Mouse (Mus musculus) adrenal gland, postnatal 36 days (tissue): ENCODE data around the gene Bsnd. TPM values are rescaled to one million over a fixed set of nuclear protein-coding genes. Genes with fewer than 3 reads are reported as not detected.

Source experiments
- DNase-seq, 2 experiments: peaks; one replicate each; pipeline ENCODE4 v3.0.0; 2021; ENCODE audit warnings: mixed read lengths in 1 of 2
- total RNA-seq, 2 experiments: library from RNA; stranded (reverse); gene quantifications; 2 replicates each; pipeline ENCODE4 v1.2.3; 2021

Bsnd gene
- total RNA-seq, 2 experiments from 2014 or later: not detected

DNA sequence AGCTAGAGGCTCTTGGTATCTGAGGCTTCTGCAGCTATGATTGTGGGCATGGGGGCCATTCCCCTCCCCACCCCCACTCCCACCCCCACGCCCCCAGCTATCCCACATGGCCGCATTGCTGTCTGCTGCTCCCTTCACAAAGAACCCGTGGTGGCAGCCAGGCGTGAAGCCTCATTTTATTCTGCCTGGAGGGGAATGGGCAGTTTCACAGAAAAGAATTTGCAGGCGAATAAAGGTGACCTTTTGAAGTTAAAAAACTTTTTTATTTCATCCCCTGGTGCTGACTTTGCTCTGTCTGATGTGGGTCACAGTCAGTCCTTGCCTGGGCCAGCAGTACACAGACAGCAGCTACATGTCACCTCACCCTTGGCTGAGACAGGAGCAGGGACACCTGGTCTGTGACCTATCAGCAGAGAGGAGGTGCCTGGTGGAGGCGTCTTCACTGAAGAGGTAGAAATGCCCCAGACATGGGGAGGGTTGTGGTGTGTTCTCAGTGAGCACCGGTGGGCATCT, 8.8 kb downstream of the Bsnd start:
- DNase-seq: no peak

DNA sequence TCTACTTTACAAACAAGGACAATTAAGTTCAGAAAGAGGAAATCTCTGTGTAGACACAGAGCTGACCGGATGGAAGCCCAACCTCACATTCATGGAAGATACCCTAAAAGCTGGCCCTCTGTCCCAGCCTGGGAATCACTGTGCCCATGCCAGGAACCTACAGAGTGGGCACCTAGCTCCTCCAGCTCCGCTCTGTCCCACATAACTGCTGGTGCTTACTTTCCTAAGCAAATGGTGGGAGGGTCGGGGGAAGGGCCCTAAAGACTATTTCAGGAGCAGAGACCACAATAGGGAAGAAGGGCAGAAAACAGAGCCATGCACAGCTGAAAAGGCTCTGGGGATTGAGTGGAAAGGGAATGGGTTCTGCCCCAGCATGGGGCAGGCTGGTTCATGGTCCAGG, 11.5 kb downstream of the Bsnd start:
- DNase-seq: no peak

DNA sequence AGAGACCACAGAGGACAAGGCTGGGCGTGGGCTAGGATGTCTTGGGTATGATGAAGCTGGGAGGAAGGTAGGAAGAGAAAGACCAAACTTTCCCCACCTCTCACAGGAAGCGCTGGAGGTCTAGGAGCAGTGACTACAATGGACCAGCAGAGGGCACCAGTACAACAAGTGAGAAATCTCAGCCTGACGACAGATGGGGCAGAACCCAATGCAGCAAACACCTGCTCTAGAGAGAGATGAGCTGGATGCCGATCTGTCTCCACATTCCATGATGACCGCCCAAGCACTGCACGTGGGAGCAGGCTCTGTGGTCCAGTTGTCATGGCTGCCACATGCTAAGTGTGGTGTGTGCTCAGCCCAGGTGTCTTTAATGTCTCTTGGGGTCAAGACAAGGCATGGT, 17.8 kb downstream of the Bsnd start:
- DNase-seq: peak; percentile 42 to 55

DNA sequence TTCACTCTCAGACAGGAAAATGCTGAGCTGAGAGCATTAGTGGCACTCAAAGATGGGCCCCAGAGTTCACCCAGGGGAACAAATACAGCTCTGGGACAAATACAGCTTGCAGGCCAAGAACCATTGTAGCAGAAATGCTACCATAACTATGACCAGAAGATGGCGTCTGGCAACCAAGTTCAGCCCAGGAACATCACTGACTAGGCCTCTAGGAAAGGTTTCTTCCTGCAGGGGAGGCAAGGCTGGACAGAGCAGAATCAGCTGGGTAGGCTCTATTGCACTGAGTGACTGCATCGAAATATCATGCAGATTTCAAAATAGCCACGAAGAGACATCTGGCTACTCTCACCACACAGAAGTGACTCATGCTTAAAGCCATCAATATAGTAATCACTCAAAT, 19.7 kb downstream of the Bsnd start:
- peak; percentile 45 to 63 for DNase-seq

DNA sequence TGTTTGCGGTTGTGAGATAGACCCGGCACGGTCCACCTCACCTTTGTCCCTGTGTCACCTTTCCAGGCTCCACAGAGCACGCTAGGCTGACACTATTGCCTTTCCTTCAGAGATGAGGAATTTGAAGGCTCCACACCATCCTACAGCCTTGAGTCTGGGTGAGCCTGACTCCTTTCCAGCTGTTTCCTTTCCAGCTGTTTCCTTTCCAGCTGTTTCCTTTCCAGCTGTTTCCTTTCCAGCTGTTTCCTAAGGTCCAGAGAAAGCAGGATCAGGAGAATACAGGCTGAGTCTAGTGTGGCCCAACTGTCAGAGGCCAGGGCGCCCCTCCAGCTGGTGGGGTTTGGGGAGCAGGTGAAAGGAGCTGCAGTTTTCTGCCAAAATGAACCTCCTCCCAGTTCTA, 21.2 kb downstream of the Bsnd start:
- no peak for DNase-seq

DNA sequence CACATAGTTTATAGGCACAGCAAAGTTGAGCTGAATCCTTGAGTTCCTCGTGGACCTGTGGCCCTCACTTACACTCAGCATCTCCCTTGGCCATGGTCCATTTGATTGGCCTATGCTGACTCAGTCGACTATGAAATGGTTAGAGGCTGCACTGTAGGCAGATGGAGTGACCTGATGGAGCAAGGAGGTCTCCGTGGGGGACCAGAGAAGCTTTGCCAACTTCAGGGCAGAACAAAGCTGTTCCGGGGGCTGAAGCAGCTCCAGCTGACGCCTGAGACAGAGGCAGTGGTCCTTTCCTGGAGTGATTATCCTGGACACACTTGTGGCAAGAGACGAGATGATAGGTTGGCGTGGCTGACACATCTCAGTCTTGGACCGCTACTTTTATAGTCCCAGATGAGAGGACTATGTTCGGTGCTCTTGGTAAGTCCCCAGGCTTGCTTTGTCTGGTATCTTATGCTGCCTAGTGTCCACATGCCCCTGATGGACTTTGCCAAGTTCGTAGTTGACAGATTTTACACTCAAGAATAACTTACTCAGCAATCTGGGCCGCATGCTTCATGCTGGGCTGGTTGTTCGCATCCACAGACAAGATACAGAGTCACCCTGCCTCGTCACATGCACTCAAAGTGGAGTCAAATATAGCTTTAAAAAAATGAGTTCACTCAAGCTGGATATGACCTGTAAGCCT, 24.5 kb downstream of the Bsnd start:
- no peak for DNase-seq

DNA sequence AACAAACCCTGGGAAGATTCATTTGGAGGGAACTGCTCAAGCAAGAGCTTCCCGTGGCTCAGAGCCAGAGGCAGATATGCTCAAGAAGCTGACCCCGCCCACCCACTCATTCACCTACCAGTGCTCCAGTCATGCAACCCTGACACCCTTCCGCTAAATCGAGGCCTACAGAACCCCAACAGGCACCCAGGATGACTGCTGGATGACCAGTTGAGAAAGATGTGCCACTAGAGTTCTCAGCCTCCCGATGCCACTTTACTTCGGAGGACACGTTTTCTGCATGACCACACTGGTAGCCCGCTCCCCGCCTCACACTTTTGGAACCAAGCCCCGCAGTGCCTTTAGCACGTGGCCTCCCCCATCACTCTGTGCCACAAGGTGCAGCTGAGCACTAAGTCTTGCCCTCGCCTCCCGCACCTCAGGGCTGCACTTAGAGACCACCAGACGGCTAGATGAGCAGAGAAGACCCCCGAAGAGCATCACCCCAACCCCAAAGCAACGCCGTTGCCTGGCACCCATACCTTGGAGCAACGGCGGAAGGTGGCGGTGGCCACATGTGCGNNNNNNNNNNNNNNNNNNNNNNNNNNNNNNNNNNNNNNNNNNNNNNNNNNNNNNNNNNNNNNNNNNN, 28.8 kb downstream of the Bsnd start:
- DNase-seq: no peak

DNA sequence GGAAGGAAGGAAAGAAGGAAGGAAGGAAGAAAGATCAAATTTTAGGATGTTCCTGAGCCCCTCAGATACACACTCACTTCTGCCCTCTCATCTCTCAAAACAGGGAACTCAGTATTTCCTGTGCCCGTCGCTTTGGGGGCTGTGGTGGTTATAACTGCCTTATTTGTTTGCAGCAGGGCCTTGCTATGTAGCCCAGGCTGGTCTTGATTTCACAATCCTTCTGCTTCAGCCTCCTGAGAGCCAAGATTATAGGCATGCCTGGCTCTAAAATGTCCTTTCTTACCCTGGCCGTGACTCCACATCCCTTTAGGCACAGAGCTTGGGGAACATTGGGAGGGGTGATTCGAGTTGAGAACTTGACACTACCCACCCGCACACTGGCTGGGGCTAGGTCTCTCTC, 29.6 kb downstream of the Bsnd start:
- DNase-seq: no peak

DNA sequence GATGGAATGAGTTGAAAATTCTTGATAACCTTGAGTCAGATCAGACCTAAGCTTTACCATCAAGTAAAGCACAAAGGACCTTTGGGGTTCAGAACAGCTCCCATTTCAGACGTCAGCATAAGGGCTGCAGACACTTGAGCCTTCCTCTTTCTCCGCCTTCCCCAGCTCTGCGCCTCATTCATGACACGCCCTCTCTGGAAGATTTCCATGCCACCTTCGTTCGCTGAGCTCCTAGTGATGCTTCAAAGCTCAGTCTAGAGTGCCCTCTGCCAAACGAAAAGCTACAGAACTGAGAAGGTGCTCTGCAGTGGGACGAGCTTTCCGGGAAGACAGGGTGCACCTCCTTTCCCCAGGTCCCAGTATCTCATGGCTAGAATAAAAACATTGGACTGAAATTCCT, 30.1 kb downstream of the Bsnd start:
- no peak for DNase-seq

DNA sequence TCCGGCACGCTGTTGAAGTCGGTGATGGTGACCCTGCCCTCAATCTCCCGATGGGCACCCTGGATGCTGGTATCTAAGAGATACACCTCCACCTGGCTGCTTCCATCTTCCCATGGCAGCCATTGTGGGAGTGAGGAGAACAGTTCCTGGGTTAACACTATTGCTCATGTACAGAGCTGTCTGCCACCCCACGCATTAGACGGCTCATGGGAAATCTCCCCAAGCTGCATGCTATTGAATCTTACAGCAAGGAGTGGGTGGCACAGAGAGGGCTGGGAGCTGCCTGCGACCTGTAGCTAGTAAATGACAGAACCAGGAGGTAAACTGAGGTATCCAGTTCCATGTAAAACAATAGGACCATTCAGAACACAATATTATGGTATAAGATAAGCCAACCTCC, 37.5 kb downstream of the Bsnd start:
- no peak for DNase-seq

DNA sequence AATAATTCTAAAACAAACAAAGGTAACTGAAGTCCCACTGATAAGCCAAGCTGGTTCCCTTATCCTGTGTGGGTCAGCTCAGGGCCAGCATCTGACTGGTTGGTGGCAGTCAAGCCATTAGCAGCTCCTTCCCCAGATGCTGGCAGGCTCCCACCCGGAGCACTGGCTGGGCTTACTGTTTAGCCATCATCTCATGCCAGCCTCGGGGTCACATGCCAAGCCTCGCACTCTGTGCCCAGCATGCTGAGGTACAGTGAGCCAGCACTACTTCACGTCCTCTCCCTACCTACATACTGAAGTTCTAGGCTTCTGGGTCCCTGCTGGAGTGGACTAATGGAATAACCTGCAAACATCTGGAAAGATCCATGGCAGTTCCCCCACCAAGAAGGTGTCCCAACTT, 38.6 kb downstream of the Bsnd start:
- no peak for DNase-seq

DNA sequence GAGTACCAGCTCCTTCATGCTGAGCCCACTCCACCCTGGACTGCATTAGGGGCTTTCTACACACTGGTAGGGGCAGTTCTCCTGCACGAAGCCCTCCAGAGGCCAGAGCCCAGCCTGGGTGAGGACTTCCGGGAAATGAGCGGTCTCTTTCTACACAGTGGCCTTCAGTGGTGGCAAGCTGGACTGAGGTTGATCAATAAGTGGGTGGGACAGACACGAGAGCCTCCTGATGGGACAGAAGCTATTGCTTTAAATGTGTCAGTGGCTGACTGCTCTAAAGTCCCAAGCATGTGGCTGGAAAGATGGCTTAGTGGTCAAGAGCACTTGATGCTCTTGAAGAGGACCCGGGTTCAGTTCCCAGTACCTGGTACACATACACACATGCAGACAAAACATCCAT, 39.0 kb downstream of the Bsnd start:
- DNase-seq: no peak

DNA sequence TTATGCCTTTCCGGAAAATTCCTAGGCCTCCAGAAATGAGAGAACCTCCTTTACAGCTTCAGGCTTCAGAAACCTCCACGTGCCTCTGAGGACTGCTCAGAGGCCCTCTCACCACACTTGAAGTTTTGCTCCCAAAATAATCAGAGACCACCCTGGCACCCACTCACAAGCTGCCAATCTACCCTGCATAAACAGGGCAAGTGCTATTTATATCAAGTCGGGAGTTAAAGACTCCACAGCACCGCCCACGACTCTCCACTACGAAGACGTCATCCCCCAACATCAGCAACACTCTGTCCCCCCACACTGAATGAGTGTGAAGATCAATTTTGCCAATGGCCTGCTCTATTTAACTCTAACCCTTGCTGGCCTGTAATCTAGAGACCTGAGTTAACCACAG, 39.7 kb downstream of the Bsnd start:
- DNase-seq: no peak

DNA sequence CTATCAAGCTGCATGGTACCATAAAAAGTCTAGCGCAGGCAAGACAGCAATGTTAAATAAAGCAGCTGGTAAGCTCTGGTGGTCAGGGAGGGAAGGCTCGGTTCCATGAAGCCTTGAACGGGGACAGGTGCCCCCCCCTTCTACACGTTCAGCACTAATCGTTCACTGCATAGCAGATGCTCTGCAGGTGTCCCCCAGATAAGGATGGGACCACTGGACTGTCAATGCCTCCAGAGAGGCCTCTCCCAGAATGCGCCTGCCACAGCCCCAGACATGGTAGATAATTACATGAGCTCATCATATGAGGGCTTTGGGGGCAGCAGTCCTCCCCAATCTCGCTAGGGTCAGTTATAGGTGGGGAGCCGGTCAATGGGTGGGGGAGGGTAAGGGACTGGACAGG, 42.8 kb downstream of the Bsnd start:
- no peak for DNase-seq

DNA sequence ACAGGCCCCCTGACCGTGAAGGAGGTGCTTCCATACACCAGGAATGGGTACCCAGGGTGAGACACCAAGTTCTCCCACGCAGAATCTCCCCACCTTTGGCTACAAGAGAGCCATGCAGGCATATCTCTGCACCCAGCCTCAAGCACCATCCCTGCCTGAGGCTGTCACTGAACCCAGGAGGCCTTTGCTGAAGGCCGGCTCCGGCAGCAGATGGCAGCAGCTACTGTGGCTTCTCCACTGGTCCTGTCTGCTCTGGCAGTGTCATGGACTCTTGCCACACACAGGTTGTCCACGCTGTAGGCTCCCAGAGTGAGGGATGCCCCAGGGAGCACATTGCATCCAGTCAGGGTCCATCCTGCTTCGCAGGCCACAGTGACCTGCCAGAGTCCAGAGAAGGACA, 48.9 kb downstream of the Bsnd start:
- DNase-seq: no peak

DNA sequence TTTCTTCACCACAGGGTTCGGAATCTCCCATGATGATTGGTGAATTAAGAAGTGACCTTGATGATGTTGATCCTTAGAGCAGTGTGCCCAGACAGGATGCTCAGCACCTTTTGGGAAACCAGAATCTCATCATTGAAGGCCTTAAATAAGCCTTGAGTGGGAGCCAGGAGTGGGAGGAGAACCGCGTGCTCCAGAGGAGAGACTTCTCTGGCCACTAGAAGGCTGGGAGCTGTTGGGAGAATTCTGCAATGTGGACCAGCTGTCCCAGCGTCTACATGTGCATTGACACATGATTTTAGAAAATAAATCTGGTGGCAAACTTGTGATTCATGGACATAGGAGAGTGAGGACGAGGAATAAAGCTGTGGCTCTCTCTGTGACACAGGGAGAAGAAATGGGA, 53.3 kb downstream of the Bsnd start:
- no peak for DNase-seq

DNA sequence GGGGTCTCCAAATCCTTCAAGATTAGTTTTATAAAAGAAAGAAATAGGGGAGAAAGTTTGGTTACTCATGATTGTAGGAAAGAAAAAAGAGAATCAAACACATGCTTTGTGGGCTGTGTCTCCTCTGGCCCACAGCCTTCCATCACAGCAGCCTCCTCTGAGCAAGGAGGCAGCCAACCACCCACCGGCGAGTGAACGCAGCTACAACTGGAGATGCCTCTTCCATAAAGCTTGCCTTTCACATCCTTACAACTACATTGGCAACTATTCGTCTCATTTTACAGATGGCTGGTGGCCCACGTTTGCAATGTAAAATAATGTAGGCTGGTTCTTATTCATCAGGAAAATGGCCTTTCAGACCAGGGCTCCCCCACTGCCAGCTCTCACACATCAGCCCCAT, 54.9 kb downstream of the Bsnd start:
- no peak for DNase-seq

DNA sequence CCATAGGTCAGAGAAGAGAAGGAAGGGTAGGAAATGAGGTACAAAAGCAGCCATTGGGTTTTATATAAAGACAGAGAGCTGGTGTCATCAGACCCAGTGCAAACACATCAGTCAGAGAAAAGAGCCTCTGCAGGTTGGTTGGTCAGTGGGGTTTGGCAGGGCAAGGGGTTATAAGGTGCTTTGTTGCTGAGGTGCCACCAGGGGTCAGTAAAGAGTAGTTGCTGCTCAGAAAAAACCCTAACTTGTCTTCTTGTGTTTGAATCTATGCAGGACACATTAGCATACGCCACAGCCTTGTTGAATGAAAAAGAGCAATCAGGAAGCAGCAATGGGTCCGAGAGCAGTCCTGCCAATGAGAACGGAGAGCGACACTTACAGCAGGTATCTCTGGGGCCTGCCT, 55.6 kb downstream of the Bsnd start:
- DNase-seq: peak in 1 of 2 experiments; percentile 32

DNA sequence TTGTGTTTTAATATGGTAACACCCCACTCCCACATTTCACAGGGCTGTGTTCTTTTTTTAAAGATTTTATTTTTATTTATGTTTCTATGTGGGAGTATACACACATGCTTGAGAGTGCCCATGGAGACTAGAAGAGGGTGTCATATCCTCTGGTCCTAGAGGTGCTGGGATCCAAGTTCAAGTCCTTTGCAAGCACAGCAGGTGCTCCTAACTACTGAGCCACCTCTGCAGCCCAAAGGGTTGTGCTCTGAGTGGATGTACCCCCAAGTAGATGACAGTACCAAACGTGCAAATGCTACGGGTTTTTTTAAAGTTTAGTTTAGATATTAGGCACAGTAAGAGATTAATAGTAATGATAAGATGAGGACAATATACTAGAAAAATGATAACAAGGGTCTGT, 56.7 kb downstream of the Bsnd start:
- no peak for DNase-seq

Other genes with a start within 250 kb of the Bsnd start
- gene Usp24, start 176.1 kb downstream of the Bsnd start, total RNA-seq: 10 to 100 TPM; 41.0 to 41.3 TPM
- under 1 TPM in 1 of 2 experiments, not detected in 1; 0.33 TPM for gene Pcsk9, start 28.0 kb downstream of the Bsnd start, total RNA-seq
- gene Dhcr24, start 68.8 kb upstream of the Bsnd start, total RNA-seq: 100 to 1,000 TPM in 1 of 2 experiments, 10 to 100 TPM in 1; 74.5 to 299 TPM
- gene Lexm, start 125.0 kb upstream of the Bsnd start, total RNA-seq: not detected
- gene Ttc22, start 130.1 kb upstream of the Bsnd start, total RNA-seq: not detected
- gene Pars2, start 158.8 kb upstream of the Bsnd start, total RNA-seq: 1 to 10 TPM; 3.9 to 5.7 TPM
- gene Ttc4, start 186.7 kb upstream of the Bsnd start, total RNA-seq: 10 to 100 TPM; 23.4 to 24.4 TPM
- gene Mroh7, start 238.6 kb upstream of the Bsnd start, total RNA-seq: 1 to 10 TPM in 1 of 2 experiments, under 1 TPM in 1; 0.76 to 1.1 TPM
- gene Fam151a, start 241.6 kb upstream of the Bsnd start, total RNA-seq: under 1 TPM in 1 of 2 experiments, not detected in 1; 0.17 TPM